Mouse (Mus musculus): ENCODE measurements around the gene Ccdc61. TPM values are rescaled to one million over a fixed set of nuclear protein-coding genes. Genes with fewer than 3 reads are reported as not detected.

Ccdc61 gene
- polyA plus RNA-seq, 1 experiment from 2014 or later: 23.0 TPM

DNA sequence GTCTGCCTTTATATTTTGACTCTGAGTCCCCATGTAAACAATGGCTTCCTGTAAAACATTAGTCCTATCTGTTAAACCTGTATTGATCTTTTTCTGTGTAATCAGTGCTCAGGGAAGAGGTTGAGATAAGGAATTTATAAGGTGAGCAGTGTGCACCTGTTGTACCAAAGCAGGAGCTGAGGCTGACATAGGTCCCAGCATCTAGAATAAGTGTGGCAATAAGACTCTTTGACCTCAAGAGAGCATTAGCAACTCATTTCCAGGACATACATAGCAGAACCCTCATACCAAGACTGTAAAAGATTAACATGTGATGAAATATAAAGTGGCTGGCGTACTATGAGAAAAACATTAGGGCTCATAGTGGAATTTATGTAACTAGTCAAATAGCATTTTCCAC lies 61.8 kb downstream of the Ccdc61 start:
- DNase-seq (ENCODE audit: low spot score, missing footprints) (no peak), ATAC-seq (ENCODE audit: low FRiP score) (no peak)
- Histone ChIP-seq H3K4me1 (ENCODE audit: control insufficient read depth, insufficient read depth, low read length) (no peaks in the 10 kb centered on the region), H3K4me3 (ENCODE audit: low read depth, low read length) (no peak overlapping the region), H3K9me3 (ENCODE audit: control insufficient read depth, low read length) (no peaks in the 10 kb centered on the region), H3K4me2 (no peak overlapping the region), H3K27me3 (ENCODE audit: control insufficient read depth, insufficient read depth, low read length) (no peaks in the 10 kb centered on the region), H3K27ac (ENCODE audit: low read depth, low read length) (no peak overlapping the region), H3K9ac (ENCODE audit: low read length) (no peak overlapping the region), H3K36me3 (ENCODE audit: control insufficient read depth, insufficient read depth, low read length) (no peaks in the 10 kb centered on the region)
- WGBS: 91% methylated on average over 1 of the region's 1 CpGs

DNA sequence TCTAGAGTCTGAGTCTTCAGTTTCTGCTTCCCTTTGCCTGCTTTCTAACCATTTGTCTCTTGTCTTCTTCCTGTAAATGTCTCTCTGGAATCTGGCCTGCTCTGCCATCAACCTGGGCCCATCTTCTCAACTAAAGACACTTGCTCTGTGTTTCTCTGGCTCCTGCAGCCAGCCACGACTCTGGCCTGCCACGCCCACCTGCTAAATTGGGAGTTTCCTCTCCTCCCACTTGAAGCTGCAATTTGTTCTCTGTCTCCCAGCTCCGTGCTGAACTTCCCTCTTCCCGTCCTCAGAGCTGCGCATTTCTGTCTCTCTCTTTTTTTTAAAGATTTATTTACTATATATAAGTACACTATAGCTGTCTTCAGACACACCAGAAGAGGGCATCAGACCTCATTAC lies 65.4 kb downstream of the Ccdc61 start:
- H3K9me3 ChIP-seq (ENCODE audit: control insufficient read depth, low read length): no peaks in the 10 kb centered on the region
- H3K27ac ChIP-seq (ENCODE audit: low read depth, low read length): no peak overlapping the region
- H3K9ac ChIP-seq (ENCODE audit: low read length): no peak overlapping the region
- ATAC-seq (ENCODE audit: low FRiP score): no peak
- no peaks in the 10 kb centered on the region for H3K36me3 ChIP-seq (ENCODE audit: control insufficient read depth, insufficient read depth, low read length)
- H3K4me2 ChIP-seq: no peak overlapping the region
- H3K27me3 ChIP-seq (ENCODE audit: control insufficient read depth, insufficient read depth, low read length): no peaks in the 10 kb centered on the region
- H3K4me1 ChIP-seq (ENCODE audit: control insufficient read depth, insufficient read depth, low read length): peaks cover 3% of the 10 kb centered on the region; the same call in 1 of the 2 replicates
- 55% methylated on average over 5 of the region's 5 CpGs for WGBS
- DNase-seq (ENCODE audit: low spot score, missing footprints): no peak
- no peak overlapping the region for H3K4me3 ChIP-seq (ENCODE audit: low read depth, low read length)

DNA sequence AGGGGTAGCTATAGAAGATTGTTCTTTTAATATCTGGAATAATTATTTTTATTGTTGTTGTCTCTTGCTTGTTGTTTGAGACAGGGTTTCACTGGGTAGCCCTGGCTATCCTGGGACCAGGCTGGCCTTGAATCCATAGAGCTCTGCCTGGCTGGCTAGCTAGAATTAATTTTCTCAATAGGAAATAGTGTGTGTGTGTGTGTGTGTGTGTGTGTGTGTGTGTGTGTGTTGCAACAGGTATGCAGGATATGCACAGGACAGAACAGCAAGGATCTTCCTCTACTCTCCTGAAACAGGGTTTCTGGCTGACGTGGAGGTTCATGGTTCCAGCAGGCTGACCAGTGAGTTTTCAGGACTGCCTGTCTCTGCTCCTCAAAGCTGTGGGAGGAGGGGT lies 69.0 kb downstream of the Ccdc61 start:
- no peak overlapping the region for H3K4me3 ChIP-seq (ENCODE audit: low read depth, low read length)
- no peak for DNase-seq (ENCODE audit: low spot score, missing footprints)

More for the DNA sequence above, 69.0 kb downstream of the Ccdc61 start:
- H3K36me3 ChIP-seq (ENCODE audit: control insufficient read depth, insufficient read depth, low read length): no peaks in the 10 kb centered on the region
- WGBS: 65% methylated on average over 1 of the region's 1 CpGs
- no peak overlapping the region for H3K9ac ChIP-seq (ENCODE audit: low read length)
- H3K27me3 ChIP-seq (ENCODE audit: control insufficient read depth, insufficient read depth, low read length): no peaks in the 10 kb centered on the region
- H3K4me2 ChIP-seq: peak overlapping the region; percentile 32
- peaks cover 3% of the 10 kb centered on the region; the same call in 1 of the 2 replicates for H3K4me1 ChIP-seq (ENCODE audit: control insufficient read depth, insufficient read depth, low read length)
- peak; percentile 42; the same call in 1 of the 2 replicates for ATAC-seq (ENCODE audit: low FRiP score)
- no peak overlapping the region for H3K27ac ChIP-seq (ENCODE audit: low read depth, low read length)
- H3K9me3 ChIP-seq (ENCODE audit: control insufficient read depth, low read length): no peaks in the 10 kb centered on the region

Other genes starting within 250 kb of the Ccdc61 start
- gene Psg20, start 224.2 kb downstream of the Ccdc61 start, polyA plus RNA-seq (2014; fragmentation: Nextera tagmentation; extraction: Ambion mirVana): not detected in 2 replicates
- not detected in 2 replicates for gene Psg22, start 192.3 kb downstream of the Ccdc61 start, polyA plus RNA-seq (2014; fragmentation: Nextera tagmentation; extraction: Ambion mirVana)
- gene Psg19, start 111.9 kb downstream of the Ccdc61 start, polyA plus RNA-seq (2014; fragmentation: Nextera tagmentation; extraction: Ambion mirVana): not detected in 2 replicates
- gene Psg17, start 88.8 kb downstream of the Ccdc61 start, polyA plus RNA-seq (2014; fragmentation: Nextera tagmentation; extraction: Ambion mirVana): 0.10 TPM in 1 of 2 replicates, not detected in the other
- gene Mill2, start 70.4 kb downstream of the Ccdc61 start, polyA plus RNA-seq (2014; fragmentation: Nextera tagmentation; extraction: Ambion mirVana): 0.15 and 0.20 TPM in 2 replicates
- gene Pglyrp1, start 39.1 kb downstream of the Ccdc61 start, polyA plus RNA-seq (2014; fragmentation: Nextera tagmentation; extraction: Ambion mirVana): 2.3 and 2.7 TPM in 2 replicates
- 9.1 and 9.8 TPM in 2 replicates for gene Nova2, start 15.5 kb upstream of the Ccdc61 start, polyA plus RNA-seq (2014; fragmentation: Nextera tagmentation; extraction: Ambion mirVana)
- gene Nanos2, start 77.0 kb upstream of the Ccdc61 start, polyA plus RNA-seq (2014; fragmentation: Nextera tagmentation; extraction: Ambion mirVana): 0.10 TPM in 2 replicates
- gene Mypop, start 80.8 kb upstream of the Ccdc61 start, polyA plus RNA-seq (2014; fragmentation: Nextera tagmentation; extraction: Ambion mirVana): 3.7 and 4.0 TPM in 2 replicates
- 24.1 and 26.5 TPM in 2 replicates for gene Irf2bp1, start 93.6 kb upstream of the Ccdc61 start, polyA plus RNA-seq (2014; fragmentation: Nextera tagmentation; extraction: Ambion mirVana)
- gene Foxa3, start 113.1 kb upstream of the Ccdc61 start, polyA plus RNA-seq (2014; fragmentation: Nextera tagmentation; extraction: Ambion mirVana): not detected in 2 replicates
- 30.9 and 33.3 TPM in 2 replicates for gene Sympk, start 114.0 kb upstream of the Ccdc61 start, polyA plus RNA-seq (2014; fragmentation: Nextera tagmentation; extraction: Ambion mirVana)
- not detected in 2 replicates for gene Rsph6a, start 144.3 kb upstream of the Ccdc61 start, polyA plus RNA-seq (2014; fragmentation: Nextera tagmentation; extraction: Ambion mirVana)
- gene Dmwd, start 165.8 kb upstream of the Ccdc61 start, polyA plus RNA-seq (2014; fragmentation: Nextera tagmentation; extraction: Ambion mirVana): 15.2 and 16.9 TPM in 2 replicates
- 7.0 and 7.3 TPM in 2 replicates for gene Dmpk, start 173.4 kb upstream of the Ccdc61 start, polyA plus RNA-seq (2014; fragmentation: Nextera tagmentation; extraction: Ambion mirVana)
- 7.0 and 8.8 TPM in 2 replicates for gene Six5, start 184.2 kb upstream of the Ccdc61 start, polyA plus RNA-seq (2014; fragmentation: Nextera tagmentation; extraction: Ambion mirVana)
- 0.46 and 0.58 TPM in 2 replicates for gene Gm4969, start 208.0 kb upstream of the Ccdc61 start, polyA plus RNA-seq (2014; fragmentation: Nextera tagmentation; extraction: Ambion mirVana)
- gene Fbxo46, start 209.4 kb upstream of the Ccdc61 start, polyA plus RNA-seq (2014; fragmentation: Nextera tagmentation; extraction: Ambion mirVana): 9.4 and 9.5 TPM in 2 replicates
- 10.7 and 11.4 TPM in 2 replicates for gene Qpctl, start 238.9 kb upstream of the Ccdc61 start, polyA plus RNA-seq (2014; fragmentation: Nextera tagmentation; extraction: Ambion mirVana)
- 156 and 160 TPM in 2 replicates for gene Snrpd2, start 239.3 kb upstream of the Ccdc61 start, polyA plus RNA-seq (2014; fragmentation: Nextera tagmentation; extraction: Ambion mirVana)

All from midbrain, embryonic 11.5 days (tissue).